Mouse (Mus musculus): ENCODE data around the gene Pla2g4f.
A peak's percentile ranks its signal among the peaks of the same experiment; 100 is the strongest.

Gene Pla2g4f

GRCm38 (mm10) chr2:120313976-120314375, at the start of gene Pla2g4f:
Gene Pla2g4f (minus strand): TSS chr2:120314165.
- peak in 1 of 2 experiments; percentile 9 for DNase-seq

GRCm38 (mm10) chr2:120360425-120360824, 46.5 kb upstream of the Pla2g4f start:
- no peak for DNase-seq

GRCm38 (mm10) chr2:120352682-120353646, 39.0 kb upstream of the Pla2g4f start, which contains the start of gene Vps39:
Gene Vps39 (minus strand): TSS chr2:120353137.
- DNase-seq: peak; percentile 84 to 88

- no peak for DNase-seq
Measured at GRCm38 (mm10) chr2:120351321-120351720, 37.4 kb upstream of the Pla2g4f start.

- no peak for DNase-seq
Measured at GRCm38 (mm10) chr2:120348120-120348519, 34.2 kb upstream of the Pla2g4f start.

GRCm38 (mm10) chr2:120341741-120342140, 27.8 kb upstream of the Pla2g4f start:
- peak; percentile 56 to 70 for DNase-seq

- DNase-seq: no peak
Measured at GRCm38 (mm10) chr2:120337886-120338285, 23.9 kb upstream of the Pla2g4f start.

GRCm38 (mm10) chr2:120331575-120331974, 17.6 kb upstream of the Pla2g4f start:
- DNase-seq: no peak

GRCm38 (mm10) chr2:120315077-120315476, 1.1 kb upstream of the Pla2g4f start:
- no peak for DNase-seq

GRCm38 (mm10) chr2:120314487-120314886, 522 bp upstream of the Pla2g4f start:
- no peak for DNase-seq

- DNase-seq: no peak
Measured at GRCm38 (mm10) chr2:120312276-120312825, 1.6 kb downstream of the Pla2g4f start.

- no peak for DNase-seq
Measured at GRCm38 (mm10) chr2:120304113-120304512, 9.9 kb downstream of the Pla2g4f start.

- DNase-seq: no peak
Measured at GRCm38 (mm10) chr2:120301076-120301475, 12.9 kb downstream of the Pla2g4f start.

GRCm38 (mm10) chr2:120299866-120300265, 14.1 kb downstream of the Pla2g4f start:
- DNase-seq: no peak

GRCm38 (mm10) chr2:120296160-120296559, 17.8 kb downstream of the Pla2g4f start:
- no peak for DNase-seq

- DNase-seq: no peak
Measured at GRCm38 (mm10) chr2:120291471-120292078, 22.4 kb downstream of the Pla2g4f start.

GRCm38 (mm10) chr2:120288995-120289394, 25.0 kb downstream of the Pla2g4f start, which contains the start of gene Pla2g4d:
Gene Pla2g4d (minus strand): TSS chr2:120289197.
- no peak for DNase-seq

- DNase-seq: peak in 1 of 2 experiments; percentile 15
Measured at GRCm38 (mm10) chr2:120288401-120288800, 25.6 kb downstream of the Pla2g4f start.

- DNase-seq: peak; percentile 30 to 39
Measured at GRCm38 (mm10) chr2:120285639-120286038, 28.3 kb downstream of the Pla2g4f start.

GRCm38 (mm10) chr2:120284705-120285104, 29.3 kb downstream of the Pla2g4f start:
- DNase-seq: no peak

- no peak for DNase-seq
Measured at GRCm38 (mm10) chr2:120284094-120284493, 29.9 kb downstream of the Pla2g4f start.

GRCm38 (mm10) chr2:120283550-120283949, 30.4 kb downstream of the Pla2g4f start:
- no peak for DNase-seq

- DNase-seq: no peak
Measured at GRCm38 (mm10) chr2:120281221-120281620, 32.7 kb downstream of the Pla2g4f start.

Data from cerebellum, adult 18-20 months (tissue).